Mouse (Mus musculus) liver, embryonic 14.5 days (tissue): ENCODE data around the gene Ace3. TPM values are rescaled to one million over a fixed set of nuclear protein-coding genes. Genes with fewer than 3 reads are reported as not detected.

Experiments
- ATAC-seq: fragments of 200-750 bp; cut with Nextera tagmentation; 2 replicates; pipeline ENCODE4 v1.8.0; 2017; ENCODE audit warnings: moderate number of reproducible peaks, mild to moderate bottlenecking, moderate library complexity; ENCODE audit not compliant: insufficient read depth
- DNase-seq, 3 experiments: peaks; one replicate each; pipeline ENCODE4 v3.0.0-alpha.2; 2012 to 2013; ENCODE audit warnings: low read depth in 3 of 3, low spot score in 3 of 3
- H3K27ac ChIP-seq: fragments of 300-500 bp; sonication (generic); 2 replicates; pipeline ENCODE4 v1.5.1; 2014; ENCODE audit warnings: moderate library complexity, mild to moderate bottlenecking, control low read depth, inconsistent platforms
- H3K27me3 ChIP-seq: fragments of 300-500 bp; sonication (generic); 2 replicates; pipeline ENCODE4 v1.6.1; 2014; ENCODE audit warnings: mild to moderate bottlenecking, low read length, moderate library complexity; ENCODE audit not compliant: control insufficient read depth, insufficient read depth
- H3K36me3 ChIP-seq: fragments of 300-500 bp; sonication (generic); replicated peaks from 2 replicates; pipeline ENCODE4 v1.6.1; 2014; ENCODE audit warnings: low read depth; ENCODE audit not compliant: control insufficient read depth, insufficient read depth
- H3K4me1 ChIP-seq, 2 experiments: fragments of 200-500 bp in 1 of 2; fragments of 300-500 bp in 1 of 2; sonication (generic) in 1 of 2; replicated peaks; 2 replicates each; pipeline ENCODE4 v1.6.1; 2012 to 2014; ENCODE audit warnings: antibody characterized with exemption in 1 of 2, inconsistent platforms in 1 of 2, low read length in 1 of 2; ENCODE audit not compliant: control insufficient read depth in 2 of 2, insufficient read depth in 2 of 2
- H3K4me2 ChIP-seq: fragments of 300-500 bp; sonication (generic); 2 replicates; pipeline ENCODE4 v1.6.1; 2014; ENCODE audit warnings: low read depth, mild to moderate bottlenecking, control low read depth, moderate library complexity
- H3K4me3 ChIP-seq, 2 experiments: fragments of 200-500 bp in 1 of 2; fragments of 300-500 bp in 1 of 2; sonication (generic) in 1 of 2; 2 replicates each; pipeline ENCODE4 v1.5.1; 2012 to 2014; ENCODE audit warnings: low read depth in 2 of 2, low read length in 2 of 2, mild to moderate bottlenecking in 2 of 2, control low read depth in 1 of 2, inconsistent platforms in 1 of 2, moderate library complexity in 1 of 2; ENCODE audit not compliant: insufficient read depth in 1 of 2
- H3K9ac ChIP-seq: fragments of 300-500 bp; sonication (generic); replicated peaks from 2 replicates; pipeline ENCODE4 v1.6.1; 2014; ENCODE audit warnings: mild to moderate bottlenecking, control low read depth, moderate library complexity
- H3K9me3 ChIP-seq: fragments of 300-500 bp; sonication (generic); 2 replicates; pipeline ENCODE4 v1.6.1; 2016; ENCODE audit warnings: low read length, mixed read lengths; ENCODE audit not compliant: control insufficient read depth
- CTCF ChIP-seq: IDR thresholded peaks from 2 replicates; pipeline ENCODE4 v1.5.1; 2016; ENCODE audit warnings: antibody characterized with exemption, low read depth, control low read depth
- EP300 ChIP-seq: IDR thresholded peaks from 2 replicates; pipeline ENCODE4 v1.6.1; 2016; ENCODE audit warnings: antibody characterized with exemption, low read depth
- WGBS: fragments of 180-500 bp; shearing (Covaris S2); extraction: QIAGEN DNeasy Blood & Tissue Kit; methylation state at CpG from one replicate; pipeline ENCODE4 v1.1.7; 2014; ENCODE audit not compliant: insufficient replicate concordance; 5-methylcytosine and 5-hydroxymethylcytosine counted together
- polyA plus RNA-seq, 2 experiments: library from polyadenylated mRNA; depleted of rRNA in 1 of 2; stranded (reverse) in 1 of 2; unstranded in 1 of 2; fragments of >200 nt; fragmentation: Nextera tagmentation in 1 of 2; extraction: Ambion mirVana in 1 of 2; gene quantifications; 2 replicates each; pipeline versions ENCODE4 v1.2.1 to v1.2.3; 2012 to 2014

The Ace3 gene
- polyA plus RNA-seq, 2 experiments: not detected

DNA sequence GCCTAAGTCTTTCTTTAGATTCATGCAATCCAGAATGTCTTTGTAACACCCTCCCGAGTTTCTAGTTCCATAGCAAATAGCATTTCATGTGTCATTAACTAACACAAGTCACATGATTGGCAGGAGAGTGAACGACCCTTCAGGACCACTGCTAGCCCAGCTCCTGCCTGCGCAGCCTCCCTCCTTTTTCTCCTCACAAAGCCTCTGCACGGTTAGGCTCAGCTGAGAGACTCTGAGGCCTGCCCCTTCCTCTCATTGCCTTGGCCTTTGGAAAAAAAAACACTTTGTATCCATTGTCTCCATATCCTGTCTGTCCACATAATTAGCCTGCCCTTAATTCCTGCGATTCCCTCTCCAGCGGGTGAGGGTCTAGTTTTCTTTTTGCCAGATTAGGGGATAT, 37.0 kb upstream of the Ace3 start:
- 33% methylated on average over 6 of the region's 6 CpGs for WGBS
- Histone ChIP-seq H3K4me3 (no peak overlapping the region), H3K27me3 (no peaks in the 10 kb centered on the region), H3K27ac (no peak overlapping the region), H3K9ac (no peak overlapping the region), H3K36me3 (no peaks in the 10 kb centered on the region), H3K4me2 (no peak overlapping the region), H3K9me3 (no peaks in the 10 kb centered on the region), H3K4me1 (no peaks in the 10 kb centered on the region)
- TF ChIP-seq CTCF (no peak), EP300 (no peak)
- no peak for DNase-seq
- no peak for ATAC-seq

DNA sequence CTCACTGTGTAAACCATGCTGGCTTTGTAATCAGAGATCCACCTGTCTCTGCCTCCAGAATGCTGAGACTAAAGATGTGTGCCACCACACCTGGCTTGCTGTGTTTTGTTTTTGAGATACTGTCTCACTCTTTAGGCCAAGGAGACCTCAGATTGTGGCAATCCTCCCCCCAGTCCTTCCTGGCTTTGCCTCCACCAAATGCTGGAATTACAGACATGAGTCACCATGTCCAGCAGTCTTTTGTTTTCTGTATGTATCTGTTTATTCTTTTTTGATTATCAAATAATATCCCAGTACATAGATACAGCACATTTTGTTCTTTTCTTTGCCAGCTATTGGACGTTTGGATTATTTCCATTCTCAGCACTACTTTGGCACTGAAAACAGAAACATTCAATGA, 35.9 kb upstream of the Ace3 start:
- H3K9ac ChIP-seq: no peak overlapping the region
- H3K4me2 ChIP-seq: no peak overlapping the region
- H3K9me3 ChIP-seq: no peaks in the 10 kb centered on the region
- no peaks in the 10 kb centered on the region for H3K4me1 ChIP-seq
- no peak for ATAC-seq
- H3K27me3 ChIP-seq: no peaks in the 10 kb centered on the region
- 12% methylated on average over 1 of the region's 1 CpGs for WGBS
- no peak overlapping the region for H3K27ac ChIP-seq
- H3K36me3 ChIP-seq: no peaks in the 10 kb centered on the region
- H3K4me3 ChIP-seq: no peak overlapping the region
- no peak for DNase-seq
- no peak for TF ChIP-seq CTCF
- no peak for TF ChIP-seq EP300

GRCm38 (mm10) chr11:105959355-105959754, 35.1 kb upstream of the Ace3 start:
- Histone ChIP-seq H3K9ac (no peak overlapping the region), H3K4me3 (no peak overlapping the region), H3K36me3 (no peaks in the 10 kb centered on the region), H3K27ac (no peak overlapping the region), H3K9me3 (no peaks in the 10 kb centered on the region), H3K27me3 (no peaks in the 10 kb centered on the region), H3K4me1 (no peaks in the 10 kb centered on the region), H3K4me2 (no peak overlapping the region)
- WGBS: 5% methylated on average over 17 of the region's 17 CpGs
- no peak for DNase-seq
- ATAC-seq: no peak
- TF ChIP-seq CTCF: no peak
- no peak for TF ChIP-seq EP300

DNA sequence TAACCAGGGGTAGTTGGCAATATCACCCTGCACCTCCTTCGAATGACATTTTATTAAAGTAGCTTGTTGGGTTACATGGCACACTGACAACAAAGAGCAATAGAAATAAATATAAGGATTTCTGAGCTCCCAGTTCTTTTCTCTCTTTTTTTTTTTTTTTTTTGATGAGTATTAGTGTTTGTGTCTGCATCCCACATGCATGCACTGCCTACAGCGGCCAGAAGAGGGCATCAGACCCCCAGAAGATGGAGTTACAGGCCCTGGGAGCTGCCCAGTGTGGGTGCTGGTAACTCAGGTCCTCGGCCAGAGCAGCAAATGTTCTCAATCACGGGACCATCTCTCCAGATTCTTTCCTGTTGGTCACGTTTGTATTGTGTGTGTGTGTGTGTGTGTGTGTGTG, 29.8 kb upstream of the Ace3 start:
- Histone ChIP-seq H3K27ac (no peak overlapping the region), H3K36me3 (no peaks in the 10 kb centered on the region), H3K4me2 (no peak overlapping the region), H3K4me3 (no peak overlapping the region), H3K4me1 (no peaks in the 10 kb centered on the region), H3K27me3 (peaks cover 30% of the 10 kb centered on the region), H3K9ac (no peak overlapping the region), H3K9me3 (no peaks in the 10 kb centered on the region)
- 49% methylated on average over 5 of the region's 5 CpGs for WGBS
- DNase-seq: no peak
- no peak for ATAC-seq
- TF ChIP-seq EP300: no peak
- TF ChIP-seq CTCF: peak; percentile 51

DNA sequence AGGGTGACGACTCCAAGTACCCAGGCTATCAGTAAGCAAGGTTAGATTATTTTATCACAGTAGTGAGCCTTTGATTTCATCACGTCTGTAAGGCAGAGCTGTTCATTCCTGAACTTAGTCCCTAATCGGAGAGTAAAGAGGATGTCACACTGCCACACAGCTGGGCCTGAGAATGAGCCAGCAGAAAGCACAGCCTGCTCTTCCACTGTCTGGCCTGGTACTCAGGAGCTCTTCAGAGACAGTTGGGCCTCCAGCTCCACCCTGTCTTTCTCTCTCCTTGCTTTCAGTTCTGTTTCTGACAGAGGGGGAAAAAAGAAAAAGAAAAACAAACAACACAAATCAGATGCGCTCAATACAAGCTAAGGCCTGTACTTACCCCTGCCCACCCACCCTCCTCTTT, 28.2 kb upstream of the Ace3 start:
- no peaks in the 10 kb centered on the region for H3K4me1 ChIP-seq
- TF ChIP-seq EP300 (no peak), CTCF (no peak)
- H3K27ac ChIP-seq: no peak overlapping the region
- peaks cover 32% of the 10 kb centered on the region for H3K27me3 ChIP-seq
- no peak overlapping the region for H3K4me3 ChIP-seq
- no peaks in the 10 kb centered on the region for H3K9me3 ChIP-seq
- no peak overlapping the region for H3K4me2 ChIP-seq
- H3K9ac ChIP-seq: no peak overlapping the region
- DNase-seq (no peak), ATAC-seq (no peak)
- H3K36me3 ChIP-seq: no peaks in the 10 kb centered on the region
- 49% methylated on average over 4 of the region's 4 CpGs for WGBS
